8 mouse cellular contexts compared by ENCODE assay signal in genomic region chr4:123667260-123667867, GRCm38 (mm10). TPM values are rescaled to one million over a fixed set of nuclear protein-coding genes. Genes with fewer than 3 reads are reported as not detected.
DNase-seq lines count a peak whose midpoint lies in the region; ATAC-seq and TF ChIP-seq lines count a peak whose summit lies in the region.

No protein-coding gene starts in this region.

- peak; percentile 91 for TF ChIP-seq EP300 in heart, adult 2 months (IDR thresholded peaks at IDR 0.05; ENCODE audit: insufficient read depth, low read depth, low read length)

- DNase-seq in adrenal gland, postnatal 25 days: peak; percentile 69
- DNase-seq in embryonic facial prominence, embryonic 11.5 days (ENCODE audit: low spot score): peak; percentile 93
- DNase-seq in heart, adult 2 months: peak; percentile 68 to 79
- DNase-seq in kidney, postnatal 0 days (ENCODE audit: low spot score): peak; percentile 94
- DNase-seq in liver, embryonic 11.5 days (ENCODE audit: low spot score): peak; percentile 72
- DNase-seq in neural tube, embryonic 11.5 days (ENCODE audit: low spot score): peak; percentile 78
- peak; percentile 80 for DNase-seq in telencephalon, adult 2 months (ENCODE audit: low read depth, low spot score)

- no peak overlapping the region for H3K4me2 ChIP-seq in embryonic facial prominence, embryonic 11.5 days (ENCODE audit: low read depth, low read length)
- no peak overlapping the region for H3K4me2 ChIP-seq in kidney, postnatal 0 days (ENCODE audit: low read length)
- H3K4me2 ChIP-seq in liver, embryonic 11.5 days: no peak overlapping the region
- H3K4me2 ChIP-seq in neural tube, embryonic 11.5 days (ENCODE audit: low read depth): no peak overlapping the region

- H3K79me3 ChIP-seq in C2C12 (ENCODE audit: low read depth): peaks cover 11% of the 10 kb centered on the region

- no peak overlapping the region for H3K4me3 ChIP-seq in C2C12 (ENCODE audit: insufficient read depth, poor library complexity, severe bottlenecking)
- H3K4me3 ChIP-seq in embryonic facial prominence, embryonic 11.5 days (ENCODE audit: low read depth, low read length): no peak overlapping the region
- no peak overlapping the region for H3K4me3 ChIP-seq in heart, adult 2 months
- no peak overlapping the region for H3K4me3 ChIP-seq in kidney, postnatal 0 days (replicated peaks; ENCODE audit: low read depth, low read length)
- no peak overlapping the region for H3K4me3 ChIP-seq in liver, embryonic 11.5 days (ENCODE audit: low read depth, low read length)
- H3K4me3 ChIP-seq in neural tube, embryonic 11.5 days (ENCODE audit: low read depth, low read length): no peak overlapping the region

- H3ac ChIP-seq in C2C12 (ENCODE audit: control insufficient read depth, insufficient read length, low read depth): no peak overlapping the region

- peaks cover 2% of the 10 kb centered on the region for H3K4me1 ChIP-seq in embryonic facial prominence, embryonic 11.5 days (ENCODE audit: control insufficient read depth, insufficient read depth, low read length)
- H3K4me1 ChIP-seq in heart, adult 2 months (ENCODE audit: control insufficient read depth, insufficient read depth, low read length): peaks cover 6% of the 10 kb centered on the region
- peaks cover 17% of the 10 kb centered on the region for H3K4me1 ChIP-seq in kidney, postnatal 0 days (replicated peaks; ENCODE audit: insufficient read depth, low read length)
- H3K4me1 ChIP-seq in liver, embryonic 11.5 days (replicated peaks; ENCODE audit: control insufficient read depth, insufficient read depth, low read length): peaks cover 32% of the 10 kb centered on the region
- peaks cover 31% of the 10 kb centered on the region for H3K4me1 ChIP-seq in neural tube, embryonic 11.5 days (ENCODE audit: control insufficient read depth, insufficient read depth, low read length)

- no peak overlapping the region for H3K27ac ChIP-seq in embryonic facial prominence, embryonic 11.5 days (replicated peaks; ENCODE audit: low read depth, low read length)
- H3K27ac ChIP-seq in heart, adult 2 months: no peak overlapping the region; the same call in 1 of the 2 replicates
- 0 out of 2 replicates have a peak overlapping the region, but pooled peaks have one; percentile 19 for H3K27ac ChIP-seq in kidney, postnatal 0 days
- H3K27ac ChIP-seq in liver, embryonic 11.5 days (ENCODE audit: low read depth, low read length): 0 out of 2 replicates have a peak overlapping the region, but pooled peaks have one; percentile 13
- H3K27ac ChIP-seq in neural tube, embryonic 11.5 days (ENCODE audit: low read depth, low read length): peak overlapping the region; percentile 21; the same call in 1 of the 2 replicates

- peak; percentile 40 for TF ChIP-seq CTCF in C2C12 (IDR thresholded peaks at IDR 0.05; ENCODE audit: control insufficient read depth, insufficient read depth, insufficient read length)
- TF ChIP-seq CTCF in heart, adult 2 months (IDR thresholded peaks at IDR 0.05): no peak; the same call in 1 of the 2 replicates
- TF ChIP-seq CTCF in kidney, postnatal 0 days (IDR thresholded peaks at IDR 0.05; ENCODE audit: low read depth): peak; percentile 100

- 35% methylated on average over 1 of the region's 1 CpGs for WGBS in embryonic facial prominence, embryonic 11.5 days
- 18% methylated on average over 1 of the region's 1 CpGs for WGBS in heart, adult 2 months
- WGBS in kidney, postnatal 0 days: 36% methylated on average over 1 of the region's 1 CpGs
- WGBS in liver, embryonic 11.5 days: 49% methylated on average over 1 of the region's 1 CpGs
- WGBS in neural tube, embryonic 11.5 days: 17% methylated on average over 1 of the region's 1 CpGs

- H3K9ac ChIP-seq in embryonic facial prominence, embryonic 11.5 days (replicated peaks; ENCODE audit: low read length): no peak overlapping the region
- no peak overlapping the region for H3K9ac ChIP-seq in heart, adult 2 months (ENCODE audit: low read depth, low read length)
- H3K9ac ChIP-seq in kidney, postnatal 0 days (ENCODE audit: low read depth, low read length): no peak overlapping the region
- no peak overlapping the region for H3K9ac ChIP-seq in liver, embryonic 11.5 days (ENCODE audit: low read depth, low read length)
- H3K9ac ChIP-seq in neural tube, embryonic 11.5 days (ENCODE audit: low read length): no peak overlapping the region

- TF ChIP-seq POLR2A in heart, adult 2 months (IDR thresholded peaks at IDR 0.05; ENCODE audit: insufficient read depth, low read depth, low read length): no peak

- no peaks in the 10 kb centered on the region for H3K27me3 ChIP-seq in C2C12 (ENCODE audit: control insufficient read depth, insufficient read depth, insufficient read length)
- H3K27me3 ChIP-seq in embryonic facial prominence, embryonic 11.5 days (ENCODE audit: control insufficient read depth, insufficient read depth, low read length): no peaks in the 10 kb centered on the region
- H3K27me3 ChIP-seq in heart, adult 2 months (ENCODE audit: control insufficient read depth, insufficient read depth, low read length): no peaks in the 10 kb centered on the region
- no peaks in the 10 kb centered on the region for H3K27me3 ChIP-seq in kidney, postnatal 0 days (ENCODE audit: insufficient read depth, low read length)
- H3K27me3 ChIP-seq in liver, embryonic 11.5 days (replicated peaks; ENCODE audit: control insufficient read depth, insufficient read depth, low read length): peaks cover 2% of the 10 kb centered on the region
- no peaks in the 10 kb centered on the region for H3K27me3 ChIP-seq in neural tube, embryonic 11.5 days (ENCODE audit: control insufficient read depth, insufficient read depth, low read length)

- H3K79me2 ChIP-seq in C2C12 (ENCODE audit: control insufficient read depth, insufficient read depth): peaks cover 21% of the 10 kb centered on the region
- no peaks in the 10 kb centered on the region for H3K79me2 ChIP-seq in heart, adult 2 months (replicated peaks; ENCODE audit: control insufficient read depth, insufficient read depth, low read length)

- ATAC-seq in embryonic facial prominence, embryonic 11.5 days (replicated peaks; ENCODE audit: insufficient number of reproducible peaks, low FRiP score, low TSS enrichment, low read depth): no peak
- ATAC-seq in kidney, postnatal 0 days (replicated peaks; ENCODE audit: low FRiP score, low read depth): no peak
- ATAC-seq in liver, embryonic 11.5 days (replicated peaks; ENCODE audit: low FRiP score): no peak
- ATAC-seq in neural tube, embryonic 11.5 days (ENCODE audit: insufficient read depth, low FRiP score, low TSS enrichment): no peak

- no peaks in the 10 kb centered on the region for H3K9me3 ChIP-seq in embryonic facial prominence, embryonic 11.5 days (replicated peaks; ENCODE audit: control insufficient read depth, low read length)
- H3K9me3 ChIP-seq in kidney, postnatal 0 days (replicated peaks; ENCODE audit: low read length): no peaks in the 10 kb centered on the region
- H3K9me3 ChIP-seq in liver, embryonic 11.5 days (ENCODE audit: control insufficient read depth, low read length): no peaks in the 10 kb centered on the region
- no peaks in the 10 kb centered on the region for H3K9me3 ChIP-seq in neural tube, embryonic 11.5 days (ENCODE audit: control insufficient read depth, low read length)

- H3K36me3 ChIP-seq in C2C12 (ENCODE audit: control insufficient read depth, insufficient read depth): no peaks in the 10 kb centered on the region
- no peaks in the 10 kb centered on the region for H3K36me3 ChIP-seq in embryonic facial prominence, embryonic 11.5 days (replicated peaks; ENCODE audit: control insufficient read depth, insufficient read depth, low read depth, low read length)
- H3K36me3 ChIP-seq in heart, adult 2 months (ENCODE audit: control insufficient read depth, insufficient read depth, low read length): peaks cover 4% of the 10 kb centered on the region; the same call in 1 of the 2 replicates
- H3K36me3 ChIP-seq in kidney, postnatal 0 days (ENCODE audit: insufficient read depth, low read length): no peaks in the 10 kb centered on the region
- no peaks in the 10 kb centered on the region for H3K36me3 ChIP-seq in liver, embryonic 11.5 days (ENCODE audit: control insufficient read depth, insufficient read depth, low read length)
- H3K36me3 ChIP-seq in neural tube, embryonic 11.5 days (ENCODE audit: control insufficient read depth, insufficient read depth, low read length): no peaks in the 10 kb centered on the region

- intact Hi-C loops in heart, adult 2 months (cut with DNase I): loop anchor here (1.0 to 5.0 kb wide), 4 partner anchors 34 to 360 kb away; no protein-coding TSS in a partner anchor

TF ChIP-seq in C2C12, 6 proteins besides CTCF, POLR2A, EP300 and RAD21:
- TF ChIP-seq MYOG (IDR thresholded peaks at IDR 0.05; ENCODE audit: control insufficient read depth, extremely low read depth, insufficient read length) (no peak), CEBPB (IDR thresholded peaks at IDR 0.05; ENCODE audit: low read depth) (no peak), USF1 (IDR thresholded peaks at IDR 0.05; ENCODE audit: low read depth) (no peak), FOSL1 (IDR thresholded peaks at IDR 0.05; ENCODE audit: insufficient read depth, low read length, poor library complexity, severe bottlenecking) (no peak), MAX (IDR thresholded peaks at IDR 0.05) (no peak), MYOD1 (IDR thresholded peaks at IDR 0.05; ENCODE audit: control insufficient read depth, insufficient read length, low read depth) (no peak)

RNA-seq across cellular contexts. Expression of gene Macf1, which starts 16.8 kb away (rescaled TPM):
- 60.4 TPM for polyA plus RNA-seq in C2C12 (2012; fragmentation: generic; extraction: Trizol)
- total RNA-seq in adrenal gland, postnatal 25 days (2021): 187 and 192 TPM in 2 replicates
- polyA plus RNA-seq in embryonic facial prominence, embryonic 11.5 days (2014; fragmentation: Nextera tagmentation; extraction: Ambion mirVana): 63.9 and 70.2 TPM in 2 replicates
- 100 to 1,000 TPM; 222 to 223 TPM for total RNA-seq in heart, adult 2 months (2021)
- polyA plus RNA-seq in heart, adult 2 months (2012; rRNA removed): 71.4 and 102 TPM in 2 replicates
- 33.8 and 36.9 TPM in 2 replicates for polyA plus RNA-seq in kidney, postnatal 0 days (2015; fragmentation: Nextera tagmentation; extraction: Ambion mirVana)
- 35.3 and 36.5 TPM in 2 replicates for polyA plus RNA-seq in liver, embryonic 11.5 days (2014; fragmentation: Nextera tagmentation; extraction: Ambion mirVana)
- 78.2 and 79.1 TPM in 2 replicates for polyA plus RNA-seq in neural tube, embryonic 11.5 days (2014; fragmentation: Nextera tagmentation; extraction: Ambion mirVana)

RNA-seq across cellular contexts. Expression of gene Ndufs5, which starts 50.6 kb away (rescaled TPM):
- polyA plus RNA-seq in C2C12 (2012; fragmentation: generic; extraction: Trizol): 322 TPM
- total RNA-seq in adrenal gland, postnatal 25 days (2021): 222 and 237 TPM in 2 replicates
- polyA plus RNA-seq in embryonic facial prominence, embryonic 11.5 days (2014; fragmentation: Nextera tagmentation; extraction: Ambion mirVana): 308 and 321 TPM in 2 replicates
- total RNA-seq in heart, adult 2 months (2021): 100 to 1,000 TPM; 410 to 474 TPM
- polyA plus RNA-seq in heart, adult 2 months (2012; rRNA removed): 197 and 331 TPM in 2 replicates
- 456 and 482 TPM in 2 replicates for polyA plus RNA-seq in kidney, postnatal 0 days (2015; fragmentation: Nextera tagmentation; extraction: Ambion mirVana)
- 312 and 323 TPM in 2 replicates for polyA plus RNA-seq in liver, embryonic 11.5 days (2014; fragmentation: Nextera tagmentation; extraction: Ambion mirVana)
- polyA plus RNA-seq in neural tube, embryonic 11.5 days (2014; fragmentation: Nextera tagmentation; extraction: Ambion mirVana): 337 and 365 TPM in 2 replicates

Comparison
In these comparisons a context has a peak if more than half of its experiments do, and no peak if none do; other contexts are left out.
1. H3K27ac ChIP-seq: peak in kidney, postnatal 0 days (single experiment), liver, embryonic 11.5 days (single experiment) and neural tube, embryonic 11.5 days (single experiment); none in embryonic facial prominence, embryonic 11.5 days (single experiment) and heart, adult 2 months (single experiment).
2. Peak in every context shown above with its lines, with median percentiles within 50 percentile points of each other: DNase-seq.